Mouse (Mus musculus) liver, embryonic 11.5 days (tissue): ENCODE data around the gene Scamp1. TPM values are rescaled to one million over a fixed set of nuclear protein-coding genes. Genes with fewer than 3 reads are reported as not detected.

Experiments used
- ATAC-seq: fragments of 200-750 bp; cut with Nextera tagmentation; replicated peaks from 2 replicates; pipeline ENCODE4 v1.8.0; 2017; ENCODE audit warnings: moderate number of reproducible peaks, mild to moderate bottlenecking, moderate TSS enrichment, moderate library complexity; ENCODE audit not compliant: low FRiP score
- DNase-seq: peaks from one replicate; pipeline ENCODE4 v3.0.0-alpha.2; 2017; ENCODE audit warnings: low spot score
- H3K27ac ChIP-seq: fragments of 300-500 bp; sonication (generic); 2 replicates; pipeline ENCODE4 v1.5.1; 2014; ENCODE audit warnings: mild to moderate bottlenecking, low read depth, low read length, control low read depth
- H3K27me3 ChIP-seq: fragments of 300-500 bp; sonication (generic); replicated peaks from 2 replicates; pipeline ENCODE4 v1.6.1; 2014; ENCODE audit warnings: low read length, mixed read lengths; ENCODE audit not compliant: control insufficient read depth, insufficient read depth
- H3K36me3 ChIP-seq: fragments of 300-500 bp; sonication (generic); 2 replicates; pipeline ENCODE4 v1.6.1; 2014; ENCODE audit warnings: mild to moderate bottlenecking, low read length, moderate library complexity, mixed read lengths; ENCODE audit not compliant: control insufficient read depth, insufficient read depth
- H3K4me1 ChIP-seq: fragments of 300-500 bp; sonication (generic); replicated peaks from 2 replicates; pipeline ENCODE4 v1.6.1; 2014; ENCODE audit warnings: low read length, mixed read lengths; ENCODE audit not compliant: control insufficient read depth, insufficient read depth
- H3K4me2 ChIP-seq: fragments of 300-500 bp; sonication (generic); 2 replicates; pipeline ENCODE4 v1.6.1; 2014; ENCODE audit warnings: mild to moderate bottlenecking, control low read depth, moderate library complexity
- H3K4me3 ChIP-seq: fragments of 300-500 bp; sonication (generic); 2 replicates; pipeline ENCODE4 v1.5.1; 2014; ENCODE audit warnings: low read depth, low read length, control low read depth
- H3K9ac ChIP-seq: fragments of 300-500 bp; sonication (generic); 2 replicates; pipeline ENCODE4 v1.6.1; 2014; ENCODE audit warnings: low read depth, low read length, control low read depth
- H3K9me3 ChIP-seq: fragments of 300-500 bp; sonication (generic); 2 replicates; pipeline ENCODE4 v1.6.1; 2016; ENCODE audit warnings: low read length, inconsistent platforms, mixed read lengths; ENCODE audit not compliant: control insufficient read depth
- WGBS: fragments of 180-500 bp; shearing (Covaris S2); extraction: QIAGEN DNeasy Blood & Tissue Kit; methylation state at CpG from one replicate; pipeline ENCODE4 v1.1.7; 2014; 5-methylcytosine and 5-hydroxymethylcytosine counted together
- polyA plus RNA-seq: library from polyadenylated mRNA; unstranded; fragments of >200 nt; fragmentation: Nextera tagmentation; extraction: Ambion mirVana; gene quantifications from 2 replicates; pipeline ENCODE4 v1.2.1, GENCODE M21; 2014

Gene Scamp1
- polyA plus RNA-seq, 1 experiment from 2014 or later, result 16.7 TPM

- 13% methylated on average over 6 of the region's 6 CpGs for WGBS
- Histone ChIP-seq H3K27me3 (no peaks in the 10 kb centered on the region), H3K4me1 (no peaks in the 10 kb centered on the region; the same call in 1 of the 2 replicates), H3K27ac (no peak overlapping the region), H3K36me3 (peaks cover 6% of the 10 kb centered on the region), H3K4me2 (no peak overlapping the region), H3K9me3 (0 out of 2 replicates have a peak, but pooled peaks cover 2% of the 10 kb centered on the region), H3K9ac (no peak overlapping the region), H3K4me3 (no peak overlapping the region)
- no peak; the same call in 1 of the 2 replicates for ATAC-seq
- DNase-seq, result no peak
These were observed 80.4 kb downstream of the Scamp1 start for GRCm38 (mm10) chr13:94205234-94205633.

- Histone ChIP-seq H3K9ac (no peak overlapping the region), H3K36me3 (no peaks in the 10 kb centered on the region), H3K27ac (no peak overlapping the region), H3K27me3 (no peaks in the 10 kb centered on the region), H3K4me2 (no peak overlapping the region), H3K9me3 (no peaks in the 10 kb centered on the region), H3K4me1 (no peaks in the 10 kb centered on the region; the same call in 1 of the 2 replicates), H3K4me3 (no peak overlapping the region)
- ATAC-seq (no peak), DNase-seq (no peak)
- 68% methylated on average over 8 of the region's 8 CpGs for WGBS
These were observed 85.8 kb downstream of the Scamp1 start for GRCm38 (mm10) chr13:94199829-94200228.

- no peak overlapping the region for H3K4me2 ChIP-seq
- H3K4me3 ChIP-seq, result no peak overlapping the region
- H3K9me3 ChIP-seq, result no peaks in the 10 kb centered on the region
- ATAC-seq (no peak), DNase-seq (no peak)
- H3K27me3 ChIP-seq, result no peaks in the 10 kb centered on the region
- H3K36me3 ChIP-seq, result no peaks in the 10 kb centered on the region; the same call in 1 of the 2 replicates
- H3K4me1 ChIP-seq, result no peaks in the 10 kb centered on the region
- 86% methylated on average over 6 of the region's 6 CpGs for WGBS
- H3K9ac ChIP-seq, result no peak overlapping the region
- H3K27ac ChIP-seq, result no peak overlapping the region
These were observed 87.0 kb downstream of the Scamp1 start for GRCm38 (mm10) chr13:94198616-94199015.

- no peak overlapping the region for H3K9ac ChIP-seq
- no peaks in the 10 kb centered on the region for H3K4me1 ChIP-seq
- H3K36me3 ChIP-seq, result no peaks in the 10 kb centered on the region; the same call in 1 of the 2 replicates
- no peak for ATAC-seq
- WGBS, result 89% methylated on average over 4 of the region's 4 CpGs
- H3K27ac ChIP-seq, result no peak overlapping the region
- no peak overlapping the region for H3K4me3 ChIP-seq
- no peaks in the 10 kb centered on the region for H3K27me3 ChIP-seq
- H3K4me2 ChIP-seq, result no peak overlapping the region
- H3K9me3 ChIP-seq, result no peaks in the 10 kb centered on the region
- DNase-seq, result no peak
These were observed 92.4 kb downstream of the Scamp1 start for GRCm38 (mm10) chr13:94193227-94193626.

- WGBS, result 82% methylated on average over 1 of the region's 1 CpGs
- no peak for DNase-seq
- no peak overlapping the region for H3K27ac ChIP-seq
- H3K27me3 ChIP-seq, result no peaks in the 10 kb centered on the region
- H3K9ac ChIP-seq, result no peak overlapping the region
- ATAC-seq, result no peak
- H3K4me1 ChIP-seq, result no peaks in the 10 kb centered on the region; the same call in 1 of the 2 replicates
- no peak overlapping the region for H3K4me3 ChIP-seq
- no peaks in the 10 kb centered on the region; the same call in 1 of the 2 replicates for H3K36me3 ChIP-seq
- no peaks in the 10 kb centered on the region for H3K9me3 ChIP-seq
- no peak overlapping the region for H3K4me2 ChIP-seq
These were observed 95.3 kb downstream of the Scamp1 start for GRCm38 (mm10) chr13:94190386-94190785.

- H3K4me1 ChIP-seq, result no peaks in the 10 kb centered on the region; the same call in 1 of the 2 replicates
- no peak overlapping the region for H3K27ac ChIP-seq
- WGBS, result 55% methylated on average over 10 of the region's 10 CpGs
- H3K9ac ChIP-seq, result no peak overlapping the region
- no peaks in the 10 kb centered on the region for H3K9me3 ChIP-seq
- H3K4me2 ChIP-seq, result no peak overlapping the region
- no peak for ATAC-seq
- H3K4me3 ChIP-seq, result no peak overlapping the region
- no peak for DNase-seq
- H3K36me3 ChIP-seq, result no peaks in the 10 kb centered on the region
- no peaks in the 10 kb centered on the region for H3K27me3 ChIP-seq
These were observed 97.2 kb downstream of the Scamp1 start for GRCm38 (mm10) chr13:94188200-94189086.

- Histone ChIP-seq H3K9ac (no peak overlapping the region), H3K9me3 (no peaks in the 10 kb centered on the region), H3K36me3 (no peaks in the 10 kb centered on the region), H3K27me3 (no peaks in the 10 kb centered on the region), H3K27ac (no peak overlapping the region), H3K4me1 (peaks cover 2% of the 10 kb centered on the region; the same call in 1 of the 2 replicates), H3K4me2 (no peak overlapping the region), H3K4me3 (no peak overlapping the region)
- WGBS, result 79% methylated on average over 5 of the region's 6 CpGs
- DNase-seq, result no peak
- no peak for ATAC-seq
These were observed 100.0 kb downstream of the Scamp1 start for GRCm38 (mm10) chr13:94185631-94186030.

GRCm38 (mm10) chr13:94184726-94185456, 100.8 kb downstream of the Scamp1 start:
- H3K27me3 ChIP-seq, result no peaks in the 10 kb centered on the region
- no peak overlapping the region for H3K9ac ChIP-seq
- no peak for DNase-seq
- H3K9me3 ChIP-seq, result no peaks in the 10 kb centered on the region
- H3K4me1 ChIP-seq, result peaks cover 2% of the 10 kb centered on the region; the same call in 1 of the 2 replicates
- no peak overlapping the region for H3K4me3 ChIP-seq
- ATAC-seq, result no peak
- H3K4me2 ChIP-seq, result no peak overlapping the region
- H3K36me3 ChIP-seq, result no peaks in the 10 kb centered on the region
- H3K27ac ChIP-seq, result no peak overlapping the region
- 79% methylated on average over 10 of the region's 10 CpGs for WGBS
